Mouse (Mus musculus) heart, embryonic 14.5 days (tissue): ENCODE results near the gene 3110082J24Rik. TPM values are rescaled to one million over a fixed set of nuclear protein-coding genes. Genes with fewer than 3 reads are reported as not detected.

Source experiments
- ATAC-seq: fragments of 200-750 bp; cut with Nextera tagmentation; 2 replicates; pipeline ENCODE4 v1.8.0; 2017; ENCODE audit warnings: low read depth, moderate TSS enrichment; ENCODE audit not compliant: insufficient number of reproducible peaks, insufficient read depth, low FRiP score
- H3K27ac ChIP-seq, 2 experiments: fragments of 200-500 bp in 1 of 2; fragments of 300-500 bp in 1 of 2; sonication (generic) in 1 of 2; replicated peaks in 1 of 2; 2 replicates each; pipeline ENCODE4 v1.5.1; 2012 to 2014; ENCODE audit warnings: low read depth in 2 of 2, low read length in 2 of 2, control low read depth in 1 of 2, mild to moderate bottlenecking in 1 of 2, mixed read lengths in 1 of 2; ENCODE audit not compliant: control insufficient read depth in 1 of 2, insufficient read depth in 1 of 2
- H3K27me3 ChIP-seq: fragments of 300-500 bp; sonication (generic); 2 replicates; pipeline ENCODE4 v1.6.1; 2014; ENCODE audit warnings: mild to moderate bottlenecking, low read length, control low read depth; ENCODE audit not compliant: control insufficient read depth, insufficient read depth
- H3K36me3 ChIP-seq: fragments of 300-500 bp; sonication (generic); 2 replicates; pipeline ENCODE4 v1.6.1; 2014; ENCODE audit warnings: mild to moderate bottlenecking, control low read depth, low read length, mixed read lengths; ENCODE audit not compliant: control insufficient read depth, insufficient read depth
- H3K4me1 ChIP-seq, 2 experiments: fragments of 200-500 bp in 1 of 2; fragments of 300-500 bp in 1 of 2; sonication (generic) in 1 of 2; 2 replicates each; pipeline ENCODE4 v1.6.1; 2012 to 2014; ENCODE audit warnings: low read length in 2 of 2, control low read depth in 1 of 2, mixed read lengths in 1 of 2; ENCODE audit not compliant: control insufficient read depth in 2 of 2, insufficient read depth in 2 of 2
- H3K4me2 ChIP-seq: fragments of 300-500 bp; sonication (generic); 2 replicates; pipeline ENCODE4 v1.6.1; 2014; ENCODE audit warnings: mild to moderate bottlenecking, low read length
- H3K4me3 ChIP-seq, 2 experiments: fragments of 200-500 bp in 1 of 2; fragments of 300-500 bp in 1 of 2; sonication (generic) in 1 of 2; 2 replicates each; pipeline ENCODE4 v1.5.1; 2012 to 2014; ENCODE audit warnings: low read length in 2 of 2, mild to moderate bottlenecking in 2 of 2, control low read depth in 1 of 2, low read depth in 1 of 2, moderate library complexity in 1 of 2; ENCODE audit not compliant: control insufficient read depth in 1 of 2, insufficient read depth in 1 of 2
- H3K9ac ChIP-seq: fragments of 300-500 bp; sonication (generic); 2 replicates; pipeline ENCODE4 v1.6.1; 2014; ENCODE audit warnings: mild to moderate bottlenecking, low read length
- H3K9me3 ChIP-seq: fragments of 300-500 bp; sonication (generic); 2 replicates; pipeline ENCODE4 v1.6.1; 2016; ENCODE audit warnings: low read length, control low read depth; ENCODE audit not compliant: control insufficient read depth
- WGBS: fragments of 180-500 bp; shearing (Covaris S2); extraction: QIAGEN DNeasy Blood & Tissue Kit; methylation state at CpG from one replicate; pipeline ENCODE4 v1.1.7; 2014; 5-methylcytosine and 5-hydroxymethylcytosine counted together
- polyA plus RNA-seq: library from polyadenylated mRNA; unstranded; fragments of >200 nt; fragmentation: Nextera tagmentation; extraction: Ambion mirVana; gene quantifications from 2 replicates; pipeline ENCODE4 v1.2.1, GENCODE M21; 2014

3110082J24Rik gene
- polyA plus RNA-seq, 1 experiment from 2014 or later: not detected

DNA sequence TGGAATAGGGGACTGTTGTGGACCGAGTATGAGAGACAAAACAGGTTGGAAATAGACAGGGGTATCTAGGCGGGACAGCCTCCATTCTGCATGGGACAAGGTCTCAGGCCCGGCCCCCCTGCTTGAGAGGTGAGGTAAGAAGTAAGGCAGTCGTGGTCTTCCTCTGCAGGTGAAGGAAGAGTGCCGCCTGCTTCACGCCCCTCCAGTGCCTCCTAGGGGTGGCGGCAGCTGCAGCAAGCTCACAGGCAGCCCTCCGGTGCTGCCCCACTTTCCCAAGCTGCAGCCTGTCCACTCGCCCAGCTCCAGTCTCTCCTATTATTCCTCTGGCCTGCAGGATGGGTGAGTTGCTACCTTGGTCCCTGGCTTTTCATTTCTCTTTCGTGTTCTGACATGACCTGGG is 9.8 kb upstream of the 3110082J24Rik start:
- 30% methylated on average over 10 of the region's 10 CpGs for WGBS

GRCm38 (mm10) chr5:30114761-30115140 is 8.9 kb upstream of the 3110082J24Rik start:
- H3K9ac ChIP-seq: peak overlapping the region; percentile 71
- ATAC-seq: no peak
- H3K36me3 ChIP-seq: peaks cover 33% of the 10 kb centered on the region
- peak overlapping the region; percentile 97 for H3K4me2 ChIP-seq
- peaks cover 16 to 20% of the 10 kb centered on the region in 2 experiments for H3K4me1 ChIP-seq
- H3K27me3 ChIP-seq: peaks cover 53% of the 10 kb centered on the region
- no peak overlapping the region for H3K27ac ChIP-seq
- H3K9me3 ChIP-seq: no peaks in the 10 kb centered on the region
- H3K4me3 ChIP-seq: peak overlapping the region; percentile 58 to 60
- 2% methylated on average over 22 of the region's 28 CpGs for WGBS

More for the DNA sequence above, 9.8 kb upstream of the 3110082J24Rik start:
- Histone ChIP-seq H3K27ac (no peak overlapping the region), H3K9ac (no peak overlapping the region), H3K4me3 (no peak overlapping the region), H3K9me3 (no peaks in the 10 kb centered on the region), H3K4me2 (no peak overlapping the region), H3K36me3 (peaks cover 43% of the 10 kb centered on the region), H3K27me3 (peaks cover 47% of the 10 kb centered on the region), H3K4me1 (peaks cover 13 to 14% of the 10 kb centered on the region in 2 experiments)
- no peak for ATAC-seq

GRCm38 (mm10) chr5:30113881-30114760 is 8.2 kb upstream of the 3110082J24Rik start:
- no peak overlapping the region for H3K27ac ChIP-seq
- 1% methylated on average over 98 of the region's 103 CpGs for WGBS
- peaks cover 59% of the 10 kb centered on the region for H3K27me3 ChIP-seq

GRCm38 (mm10) chr5:30112533-30113068 is 6.7 kb upstream of the 3110082J24Rik start:
- Histone ChIP-seq H3K36me3 (peaks cover 12% of the 10 kb centered on the region), H3K4me2 (no peak overlapping the region), H3K9ac (no peak overlapping the region), H3K4me1 (peaks cover 16 to 20% of the 10 kb centered on the region in 2 experiments), H3K9me3 (no peaks in the 10 kb centered on the region), H3K4me3 (no peak overlapping the region), H3K27ac (no peak overlapping the region), H3K27me3 (peaks cover 72% of the 10 kb centered on the region)
- no peak for ATAC-seq
- 75% methylated on average over 3 of the region's 3 CpGs for WGBS

More at GRCm38 (mm10) chr5:30113881-30114760, 8.2 kb upstream of the 3110082J24Rik start:
- Histone ChIP-seq H3K4me1 (peaks cover 16 to 20% of the 10 kb centered on the region in 2 experiments), H3K4me2 (peak overlapping the region; percentile 97), H3K4me3 (peak overlapping the region; percentile 58 to 60), H3K36me3 (peaks cover 27% of the 10 kb centered on the region), H3K9ac (peak overlapping the region; percentile 71), H3K9me3 (no peaks in the 10 kb centered on the region)
- ATAC-seq: peak; percentile 69

DNA sequence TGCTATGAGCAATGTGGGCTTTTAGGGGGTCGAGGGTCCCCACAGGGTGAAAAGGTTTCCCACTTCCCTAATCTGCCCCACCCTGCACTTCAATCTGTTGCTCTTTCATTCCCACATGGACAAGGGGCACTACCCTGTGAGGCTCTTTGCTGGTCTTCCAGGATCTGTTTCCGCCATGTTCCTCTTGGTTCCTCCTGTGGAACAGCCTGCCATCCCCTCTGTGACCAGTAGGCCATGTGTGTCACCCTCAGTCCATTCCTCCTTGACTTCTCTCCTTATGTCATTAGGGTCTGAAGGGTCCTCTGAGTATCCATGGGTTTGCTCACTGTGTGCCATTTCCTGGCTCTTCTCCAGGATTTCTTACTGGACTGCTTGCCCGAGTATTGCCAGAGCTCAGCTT is 5.9 kb upstream of the 3110082J24Rik start:
- no peak overlapping the region for H3K9ac ChIP-seq
- 67% methylated on average over 3 of the region's 3 CpGs for WGBS
- no peak overlapping the region for H3K27ac ChIP-seq
- H3K4me2 ChIP-seq: peak overlapping the region; percentile 60
- no peak overlapping the region for H3K4me3 ChIP-seq
- H3K27me3 ChIP-seq: peaks cover 81% of the 10 kb centered on the region
- H3K36me3 ChIP-seq: peaks cover 3% of the 10 kb centered on the region; the same call in 1 of the 2 replicates
- peaks cover 16 to 20% of the 10 kb centered on the region in 2 experiments for H3K4me1 ChIP-seq
- H3K9me3 ChIP-seq: no peaks in the 10 kb centered on the region
- no peak for ATAC-seq

DNA sequence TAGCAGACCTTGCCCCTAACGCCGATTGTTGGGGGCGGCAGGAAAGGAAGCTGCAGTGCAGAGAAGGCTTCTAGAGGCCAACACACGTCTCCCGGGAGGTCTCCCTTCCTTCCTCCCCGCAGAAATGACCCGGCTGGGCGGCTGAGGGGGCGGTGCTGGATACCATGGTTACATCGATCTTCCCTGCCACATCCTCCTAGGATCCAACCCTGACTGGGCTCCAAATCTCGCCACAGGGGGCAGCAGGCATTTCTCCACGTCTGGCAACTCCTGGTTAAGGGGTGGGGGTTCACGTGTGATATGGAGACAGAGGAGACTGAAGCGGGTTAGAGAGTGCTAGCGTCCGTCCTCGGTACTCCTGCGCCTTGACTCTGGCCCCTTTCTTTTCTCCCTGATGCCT is 5.2 kb upstream of the 3110082J24Rik start:
- Histone ChIP-seq H3K27me3 (peaks cover 87% of the 10 kb centered on the region), H3K36me3 (no peaks in the 10 kb centered on the region), H3K4me1 (peaks cover 16 to 21% of the 10 kb centered on the region in 2 experiments), H3K27ac (no peak overlapping the region), H3K9ac (peak overlapping the region; percentile 49; the same call in 1 of the 2 replicates), H3K4me2 (peak overlapping the region; percentile 60), H3K4me3 (peak overlapping the region; percentile 4 to 21; a peak in 3 of 4 replicates), H3K9me3 (no peaks in the 10 kb centered on the region)
- WGBS: under 1% methylated on average over 18 of the region's 18 CpGs
- no peak for ATAC-seq

- Histone ChIP-seq H3K4me3 (peak overlapping the region in 1 of 2 experiments; percentile 21; a peak in 3 of 4 replicates), H3K36me3 (no peaks in the 10 kb centered on the region), H3K27ac (no peak overlapping the region), H3K9me3 (no peaks in the 10 kb centered on the region), H3K9ac (peak overlapping the region; percentile 49; the same call in 1 of the 2 replicates), H3K4me1 (peaks cover 17 to 27% of the 10 kb centered on the region in 2 experiments), H3K4me2 (peak overlapping the region; percentile 60), H3K27me3 (peaks cover 88% of the 10 kb centered on the region)
- WGBS: 10% methylated on average over 22 of the region's 22 CpGs
- ATAC-seq: no peak
These were observed 4.6 kb upstream of the 3110082J24Rik start for GRCm38 (mm10) chr5:30110371-30111060.
